Comparison of ENCODE assay signal across 7 mouse cellular contexts in genomic region chr11:97350035-97350434, GRCm38 (mm10). TPM values are rescaled to one million over a fixed set of nuclear protein-coding genes. Genes with fewer than 3 reads are reported as not detected.
A peak's percentile ranks its signal among the peaks of the same experiment; 100 is the strongest.
DNase-seq lines count a peak whose midpoint lies in the region; ATAC-seq and TF ChIP-seq lines count a peak whose summit lies in the region.

No protein-coding gene starts in this region.

- no peak overlapping the region; the same call in 1 of the 2 replicates for H3K4me2 ChIP-seq in midbrain, embryonic 14.5 days (ENCODE audit: low read length)
- H3K4me2 ChIP-seq in stomach, postnatal 0 days (replicated peaks; ENCODE audit: low read depth): no peak overlapping the region

- H3K9me3 ChIP-seq in limb, embryonic 10.5 days (replicated peaks): no peaks in the 10 kb centered on the region
- no peaks in the 10 kb centered on the region for H3K9me3 ChIP-seq in midbrain, embryonic 14.5 days (ENCODE audit: control insufficient read depth, low read length)
- H3K9me3 ChIP-seq in stomach, postnatal 0 days (ENCODE audit: control insufficient read depth, low read length): no peaks in the 10 kb centered on the region

- H3K27ac ChIP-seq in limb, embryonic 10.5 days: peak overlapping the region; percentile 54; the same call in 1 of the 2 replicates
- H3K27ac ChIP-seq in midbrain, embryonic 14.5 days (replicated peaks; ENCODE audit: low read depth, low read length): peak overlapping the region; percentile 45; the same call in 1 of the 2 replicates
- peak overlapping the region; percentile 67 for H3K27ac ChIP-seq in stomach, postnatal 0 days (replicated peaks)

- WGBS in limb, embryonic 10.5 days: 50% methylated on average over 2 of the region's 2 CpGs
- WGBS in midbrain, embryonic 14.5 days: 3% methylated on average over 2 of the region's 2 CpGs
- 13% methylated on average over 2 of the region's 2 CpGs for WGBS in stomach, postnatal 0 days

- H3K27me3 ChIP-seq in limb, embryonic 10.5 days (ENCODE audit: low read depth, poor library complexity, severe bottlenecking): no peaks in the 10 kb centered on the region
- H3K27me3 ChIP-seq in midbrain, embryonic 14.5 days (ENCODE audit: control insufficient read depth, insufficient read depth, low read length): no peaks in the 10 kb centered on the region
- H3K27me3 ChIP-seq in stomach, postnatal 0 days (ENCODE audit: control insufficient read depth, insufficient read depth, low read length): no peaks in the 10 kb centered on the region

- no peaks in the 10 kb centered on the region for H3K36me3 ChIP-seq in limb, embryonic 10.5 days
- no peaks in the 10 kb centered on the region for H3K36me3 ChIP-seq in midbrain, embryonic 14.5 days (ENCODE audit: control insufficient read depth, insufficient read depth, low read length)
- H3K36me3 ChIP-seq in stomach, postnatal 0 days (ENCODE audit: control insufficient read depth, insufficient read depth, low read length): no peaks in the 10 kb centered on the region

- TF ChIP-seq CTCF in stomach, postnatal 0 days (IDR thresholded peaks at IDR 0.05; ENCODE audit: low read depth): no peak

- TF ChIP-seq EP300 in stomach, postnatal 0 days (optimal IDR thresholded peaks at IDR 0.05): no peak

- H3K4me1 ChIP-seq in limb, embryonic 10.5 days: peaks cover 16% of the 10 kb centered on the region
- H3K4me1 ChIP-seq in midbrain, embryonic 14.5 days (ENCODE audit: control insufficient read depth, insufficient read depth, low read length): peaks cover 22% of the 10 kb centered on the region
- H3K4me1 ChIP-seq in stomach, postnatal 0 days (replicated peaks; ENCODE audit: control insufficient read depth, insufficient read depth): 0 out of 2 replicates have a peak, but pooled peaks cover 3% of the 10 kb centered on the region

- no peak overlapping the region for H3K4me3 ChIP-seq in limb, embryonic 10.5 days
- H3K4me3 ChIP-seq in midbrain, embryonic 14.5 days (replicated peaks; ENCODE audit: low read depth, low read length): no peak overlapping the region
- H3K4me3 ChIP-seq in stomach, postnatal 0 days (ENCODE audit: low read depth, low read length): no peak overlapping the region

- DNase-seq in adipocyte (ENCODE audit: low spot score): peak; percentile 83
- DNase-seq in cerebellum, adult 9-11 months: peak; percentile 78
- DNase-seq in gastrocnemius, postnatal 4 days (ENCODE audit: low spot score in 2 of 2): peak; percentile 46 to 69
- peak; percentile 77 to 83 for DNase-seq in kidney, adult 8-10 months
- no peak for DNase-seq in limb, embryonic 10.5 days (ENCODE audit: low spot score)
- DNase-seq in midbrain, embryonic 14.5 days: peak; percentile 87
- peak; percentile 87 for DNase-seq in stomach, postnatal 0 days (ENCODE audit: low spot score)

- no peak overlapping the region for H3K9ac ChIP-seq in midbrain, embryonic 14.5 days (replicated peaks; ENCODE audit: low read length)
- no peak overlapping the region for H3K9ac ChIP-seq in stomach, postnatal 0 days (ENCODE audit: low read length)

- peak; percentile 43; the same call in 1 of the 2 replicates for ATAC-seq in midbrain, embryonic 14.5 days (ENCODE audit: low FRiP score, low TSS enrichment)
- peak; percentile 70 for ATAC-seq in stomach, postnatal 0 days (ENCODE audit: low FRiP score, low TSS enrichment)

RNA-seq across cellular contexts. Expression of gene Gpr179, which starts 1.8 kb away (rescaled TPM):
- under 1 TPM; 0.22 to 0.29 TPM for total RNA-seq in gastrocnemius, postnatal 4 days (2021)
- polyA plus RNA-seq in limb, embryonic 10.5 days (2016; fragmentation: Nextera tagmentation; extraction: Ambion mirVana): 0.10 and 0.11 TPM in 2 replicates
- 0.30 and 0.36 TPM in 2 replicates for polyA plus RNA-seq in midbrain, embryonic 14.5 days (2014; fragmentation: Nextera tagmentation; extraction: Ambion mirVana)
- polyA plus RNA-seq in stomach, postnatal 0 days (2015; fragmentation: Nextera tagmentation; extraction: Ambion mirVana): 0.17 and 0.23 TPM in 2 replicates

RNA-seq across cellular contexts. Expression of gene Socs7, which starts 12.3 kb away (rescaled TPM):
- 10 to 100 TPM; 33.4 to 34.5 TPM for total RNA-seq in gastrocnemius, postnatal 4 days (2021)
- 3.5 and 4.4 TPM in 2 replicates for polyA plus RNA-seq in limb, embryonic 10.5 days (2016; fragmentation: Nextera tagmentation; extraction: Ambion mirVana)
- polyA plus RNA-seq in midbrain, embryonic 14.5 days (2014; fragmentation: Nextera tagmentation; extraction: Ambion mirVana): 6.9 and 10.4 TPM in 2 replicates
- 1.3 and 1.7 TPM in 2 replicates for polyA plus RNA-seq in stomach, postnatal 0 days (2015; fragmentation: Nextera tagmentation; extraction: Ambion mirVana)

RNA-seq across cellular contexts. Expression of gene Mrpl45, which starts 34.5 kb away (rescaled TPM):
- total RNA-seq in gastrocnemius, postnatal 4 days (2021): 10 to 100 TPM; 25.9 to 31.0 TPM
- polyA plus RNA-seq in limb, embryonic 10.5 days (2016; fragmentation: Nextera tagmentation; extraction: Ambion mirVana): 64.9 and 66.1 TPM in 2 replicates
- polyA plus RNA-seq in midbrain, embryonic 14.5 days (2014; fragmentation: Nextera tagmentation; extraction: Ambion mirVana): 39.4 and 46.7 TPM in 2 replicates
- 28.2 and 28.8 TPM in 2 replicates for polyA plus RNA-seq in stomach, postnatal 0 days (2015; fragmentation: Nextera tagmentation; extraction: Ambion mirVana)
